Mouse (Mus musculus) intestine, embryonic 16.5 days (tissue): Measurements from ENCODE around the gene Defb25. TPM values are rescaled to one million over a fixed set of nuclear protein-coding genes. Genes with fewer than 3 reads are reported as not detected.

Experiments
- ATAC-seq: fragments of 200-750 bp; cut with Nextera tagmentation; 2 replicates; pipeline ENCODE4 v1.8.0; 2017; ENCODE audit warnings: moderate TSS enrichment, moderate library complexity
- H3K27ac ChIP-seq: fragments of 300-500 bp; sonication (generic); 2 replicates; pipeline ENCODE4 v1.5.1; 2014; ENCODE audit warnings: mild to moderate bottlenecking, low read length
- H3K27me3 ChIP-seq: fragments of 300-500 bp; sonication (generic); replicated peaks from 2 replicates; pipeline ENCODE4 v1.6.1; 2014; ENCODE audit warnings: low read length, control low read depth, mixed read lengths; ENCODE audit not compliant: control insufficient read depth, insufficient read depth
- H3K36me3 ChIP-seq: fragments of 300-500 bp; sonication (generic); 2 replicates; pipeline ENCODE4 v1.6.1; 2014; ENCODE audit warnings: low read length, control low read depth; ENCODE audit not compliant: control insufficient read depth, insufficient read depth
- H3K4me1 ChIP-seq: fragments of 300-500 bp; sonication (generic); 2 replicates; pipeline ENCODE4 v1.6.1; 2014; ENCODE audit warnings: low read length, control low read depth, mixed read lengths; ENCODE audit not compliant: control insufficient read depth, insufficient read depth
- H3K4me2 ChIP-seq: fragments of 300-500 bp; sonication (generic); 2 replicates; pipeline ENCODE4 v1.6.1; 2014; ENCODE audit warnings: low read depth, low read length, control low read depth
- H3K4me3 ChIP-seq: fragments of 300-500 bp; sonication (generic); 2 replicates; pipeline ENCODE4 v1.5.1; 2014; ENCODE audit warnings: mild to moderate bottlenecking, low read length
- H3K9ac ChIP-seq: fragments of 300-500 bp; sonication (generic); 2 replicates; pipeline ENCODE4 v1.6.1; 2014; ENCODE audit warnings: low read depth, low read length
- H3K9me3 ChIP-seq: fragments of 300-500 bp; sonication (generic); 2 replicates; pipeline ENCODE4 v1.6.1; 2016; ENCODE audit warnings: low read length, control low read depth; ENCODE audit not compliant: control insufficient read depth
- WGBS: fragments of 180-500 bp; shearing (Covaris S2); extraction: QIAGEN DNeasy Blood & Tissue Kit; methylation state at CpG from one replicate; pipeline ENCODE4 v1.1.7; 2014; 5-methylcytosine and 5-hydroxymethylcytosine counted together
- polyA plus RNA-seq: library from polyadenylated mRNA; unstranded; fragments of >200 nt; fragmentation: Nextera tagmentation; extraction: Ambion mirVana; gene quantifications from 2 replicates; pipeline ENCODE4 v1.2.1, GENCODE M21; 2015

Gene Defb25
- polyA plus RNA-seq, 1 experiment from 2014 or later, result 0.61 TPM

- H3K4me2 ChIP-seq, result no peak overlapping the region
- H3K9me3 ChIP-seq, result no peaks in the 10 kb centered on the region
- no peaks in the 10 kb centered on the region for H3K27me3 ChIP-seq
- WGBS, result 35% methylated on average over 14 of the region's 14 CpGs
- no peaks in the 10 kb centered on the region; the same call in 1 of the 2 replicates for H3K4me1 ChIP-seq
- H3K4me3 ChIP-seq, result no peak overlapping the region
- no peaks in the 10 kb centered on the region for H3K36me3 ChIP-seq
- no peak overlapping the region for H3K9ac ChIP-seq
- H3K27ac ChIP-seq, result no peak overlapping the region
- peak; percentile 29 for ATAC-seq
These were observed 31.2 kb upstream of the Defb25 start for GRCm38 (mm10) chr2:152653874-152654715.

GRCm38 (mm10) chr2:152652901-152653620 is 30.2 kb upstream of the Defb25 start:
- Histone ChIP-seq H3K27ac (peak overlapping the region; percentile 28), H3K4me3 (no peak overlapping the region), H3K27me3 (no peaks in the 10 kb centered on the region), H3K4me2 (no peak overlapping the region), H3K9me3 (no peaks in the 10 kb centered on the region), H3K4me1 (no peaks in the 10 kb centered on the region; the same call in 1 of the 2 replicates), H3K9ac (no peak overlapping the region), H3K36me3 (no peaks in the 10 kb centered on the region)
- ATAC-seq, result peak; percentile 24; the same call in 1 of the 2 replicates
- WGBS, result 50% methylated on average over 10 of the region's 10 CpGs

GRCm38 (mm10) chr2:152639406-152640113 is 16.7 kb upstream of the Defb25 start:
- H3K9ac ChIP-seq, result no peak overlapping the region
- ATAC-seq, result peak; percentile 60
- H3K9me3 ChIP-seq, result no peaks in the 10 kb centered on the region
- 0 out of 2 replicates have a peak, but pooled peaks cover under 1% of the 10 kb centered on the region for H3K27me3 ChIP-seq
- no peak overlapping the region for H3K4me3 ChIP-seq
- H3K4me1 ChIP-seq, result peaks cover 11% of the 10 kb centered on the region; the same call in 1 of the 2 replicates
- H3K27ac ChIP-seq, result peak overlapping the region; percentile 72
- peak overlapping the region; percentile 6; the same call in 1 of the 2 replicates for H3K4me2 ChIP-seq
- 20% methylated on average over 11 of the region's 11 CpGs for WGBS
- no peaks in the 10 kb centered on the region for H3K36me3 ChIP-seq

- no peak for ATAC-seq
- H3K36me3 ChIP-seq, result no peaks in the 10 kb centered on the region
These were observed 16.0 kb upstream of the Defb25 start for GRCm38 (mm10) chr2:152638865-152639264.

GRCm38 (mm10) chr2:152637381-152637780 is 14.5 kb upstream of the Defb25 start:
- H3K27ac ChIP-seq, result peak overlapping the region; percentile 69; the same call in 1 of the 2 replicates
- no peaks in the 10 kb centered on the region for H3K36me3 ChIP-seq
- H3K9me3 ChIP-seq, result no peaks in the 10 kb centered on the region
- 77% methylated on average over 4 of the region's 4 CpGs for WGBS
- peaks cover 18% of the 10 kb centered on the region for H3K4me1 ChIP-seq
- no peak overlapping the region for H3K4me2 ChIP-seq
- H3K4me3 ChIP-seq, result no peak overlapping the region
- H3K9ac ChIP-seq, result no peak overlapping the region
- no peak for ATAC-seq
- 0 out of 2 replicates have a peak, but pooled peaks cover 4% of the 10 kb centered on the region for H3K27me3 ChIP-seq

More at GRCm38 (mm10) chr2:152638865-152639264, 16.0 kb upstream of the Defb25 start:
- H3K9me3 ChIP-seq, result no peaks in the 10 kb centered on the region
- no peak overlapping the region for H3K9ac ChIP-seq
- peak overlapping the region; percentile 72 for H3K27ac ChIP-seq
- H3K4me1 ChIP-seq, result peaks cover 11% of the 10 kb centered on the region; the same call in 1 of the 2 replicates
- 43% methylated on average over 6 of the region's 6 CpGs for WGBS
- no peak overlapping the region for H3K4me2 ChIP-seq
- no peak overlapping the region for H3K4me3 ChIP-seq
- H3K27me3 ChIP-seq, result 0 out of 2 replicates have a peak, but pooled peaks cover 4% of the 10 kb centered on the region

- no peak overlapping the region for H3K4me2 ChIP-seq
- no peaks in the 10 kb centered on the region for H3K9me3 ChIP-seq
- H3K9ac ChIP-seq, result no peak overlapping the region
- H3K27me3 ChIP-seq, result 0 out of 2 replicates have a peak, but pooled peaks cover 4% of the 10 kb centered on the region
- H3K27ac ChIP-seq, result peak overlapping the region; percentile 69
- ATAC-seq, result no peak
- H3K36me3 ChIP-seq, result no peaks in the 10 kb centered on the region
- H3K4me1 ChIP-seq, result peaks cover 18% of the 10 kb centered on the region
- no peak overlapping the region for H3K4me3 ChIP-seq
- 67% methylated on average over 6 of the region's 6 CpGs for WGBS
These were observed 14.1 kb upstream of the Defb25 start for GRCm38 (mm10) chr2:152637006-152637322.

GRCm38 (mm10) chr2:152636246-152637005 is 13.6 kb upstream of the Defb25 start:
- Histone ChIP-seq H3K36me3 (no peaks in the 10 kb centered on the region), H3K4me3 (no peak overlapping the region), H3K9me3 (no peaks in the 10 kb centered on the region), H3K4me1 (peaks cover 18% of the 10 kb centered on the region), H3K9ac (no peak overlapping the region), H3K4me2 (no peak overlapping the region; the same call in 1 of the 2 replicates), H3K27ac (peak overlapping the region; percentile 69), H3K27me3 (0 out of 2 replicates have a peak, but pooled peaks cover 4% of the 10 kb centered on the region)
- ATAC-seq, result peak; percentile 70
- 51% methylated on average over 23 of the region's 23 CpGs for WGBS

- H3K27ac ChIP-seq, result no peak overlapping the region
- H3K36me3 ChIP-seq, result no peaks in the 10 kb centered on the region
- 70% methylated on average over 29 of the region's 29 CpGs for WGBS
- H3K9me3 ChIP-seq, result no peaks in the 10 kb centered on the region
- H3K4me2 ChIP-seq, result no peak overlapping the region
- H3K4me3 ChIP-seq, result no peak overlapping the region
- 0 out of 2 replicates have a peak, but pooled peaks cover 4% of the 10 kb centered on the region for H3K27me3 ChIP-seq
- peaks cover 12% of the 10 kb centered on the region for H3K4me1 ChIP-seq
- no peak overlapping the region for H3K9ac ChIP-seq
- no peak for ATAC-seq
These were observed 11.5 kb upstream of the Defb25 start for GRCm38 (mm10) chr2:152634311-152634710.
